Mouse (Mus musculus) kidney, postnatal 14 days (tissue): Measurements from ENCODE around the gene Epha10.
"Not testable (repeated sequence)": the region's sequence is repeated elsewhere in the genome, so short reads cannot be mapped to it uniquely, and the experiment has no call there.

Experiments
- DNase-seq: peaks from one replicate; pipeline ENCODE4 v3.0.0; 2022; ENCODE audit warnings: mixed read lengths

The Epha10 gene

GRCm38 (mm10) chr4:124894508-124895428, 14.1 kb downstream of the Epha10 start:
- DNase-seq: no peak

GRCm38 (mm10) chr4:124898428-124898827, 17.7 kb downstream of the Epha10 start:
- DNase-seq: no peak

DNA sequence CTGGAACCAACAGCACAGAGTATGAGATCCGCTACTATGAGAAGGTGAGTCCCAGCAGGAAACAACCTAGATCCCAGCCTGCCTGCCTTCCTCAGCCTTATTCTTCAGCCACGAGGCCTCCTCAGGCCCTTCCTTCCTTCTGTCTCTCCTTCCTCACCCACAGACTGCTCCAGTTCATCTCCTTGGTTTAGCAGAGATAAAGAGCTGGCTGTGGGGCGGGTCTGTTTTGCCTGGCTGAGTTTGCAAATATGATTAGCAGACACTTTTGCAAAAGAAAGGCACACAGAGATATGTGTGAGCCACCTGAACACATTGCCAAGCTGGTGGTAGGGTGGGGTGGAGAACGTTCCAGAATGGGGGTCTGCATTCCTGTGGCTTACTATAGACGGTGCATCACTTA, 19.2 kb downstream of the Epha10 start:
- DNase-seq: no peak

GRCm38 (mm10) chr4:124905417-124905816, 24.7 kb downstream of the Epha10 start:
- no peak for DNase-seq

- no peak for DNase-seq
Observed at GRCm38 (mm10) chr4:124905971-124906822, 25.5 kb downstream of the Epha10 start.

- no peak for DNase-seq
Observed at GRCm38 (mm10) chr4:124928102-124928501, 47.4 kb downstream of the Epha10 start.

DNA sequence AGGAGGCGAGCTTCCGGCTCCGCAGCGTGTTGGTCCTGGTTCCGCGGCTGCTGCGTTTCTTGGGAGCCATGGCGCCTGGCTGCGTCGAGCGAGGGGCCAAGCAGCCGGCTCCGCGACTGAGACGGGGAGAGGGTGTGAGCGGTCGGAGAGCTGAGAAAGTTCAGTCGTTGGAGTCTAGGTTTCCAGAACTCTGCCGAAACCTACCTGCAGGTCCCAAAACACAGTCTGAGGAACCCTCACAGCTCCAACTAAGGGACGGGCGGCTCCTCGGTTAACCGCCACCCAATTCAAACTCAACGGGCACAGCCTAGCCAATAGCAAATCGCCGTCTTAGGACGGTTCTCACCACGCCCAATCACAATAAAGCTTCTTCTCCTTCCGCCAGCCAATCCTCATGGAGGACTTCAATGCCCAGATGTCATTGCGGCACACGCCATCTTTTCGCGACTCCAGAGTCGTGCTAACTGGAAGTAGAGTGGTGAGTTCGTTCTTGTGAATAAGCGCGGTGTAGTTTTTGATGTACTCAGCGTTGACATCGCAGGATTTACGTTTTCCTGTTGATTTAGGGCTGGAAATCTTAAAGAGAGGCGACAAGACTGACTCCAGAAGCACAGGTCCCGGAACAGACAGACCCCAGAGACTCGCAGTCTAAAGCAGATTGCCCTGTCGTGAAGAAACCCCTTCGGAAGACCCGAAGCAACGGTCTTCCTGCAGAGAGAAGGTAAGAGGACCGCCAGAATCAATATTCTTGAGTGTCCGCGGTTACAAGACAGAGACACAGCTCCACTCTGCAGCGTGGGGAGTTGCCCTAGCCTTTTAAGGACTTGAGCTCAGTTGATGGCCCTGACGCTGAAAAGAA, 56.1 kb downstream of the Epha10 start, which contains the start of gene 9930104L06Rik:
Gene 9930104L06Rik, plus strand, starts transcription at position 436 of the 859 bp plus-strand sequence.
- peak; percentile 97 for DNase-seq

DNA sequence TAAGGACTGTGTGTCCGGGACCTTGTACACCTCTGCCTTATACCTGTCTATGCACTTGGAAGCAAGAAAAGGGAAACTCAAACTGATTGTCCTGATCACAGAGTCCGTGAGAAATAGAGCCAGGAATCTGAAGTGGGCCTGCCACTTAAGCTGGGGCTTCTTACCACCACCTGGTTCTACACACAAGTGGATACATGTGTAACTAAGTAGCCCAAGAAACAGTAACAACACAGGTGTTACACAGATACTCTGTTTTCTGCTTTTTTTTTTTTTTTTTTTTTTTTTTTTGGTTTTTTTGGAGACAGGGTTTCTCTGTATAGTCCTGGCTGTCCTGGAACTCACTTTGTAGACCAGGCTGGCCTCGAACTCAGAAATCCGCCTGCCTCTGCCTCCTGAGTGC, 58.5 kb downstream of the Epha10 start, which contains the start of gene Cdca8:
Gene Cdca8, minus strand, starts transcription at position 101 of the 400 bp plus-strand sequence.
- not testable (repeated sequence) for DNase-seq

- DNase-seq: peak; percentile 76
Observed at GRCm38 (mm10) chr4:124943022-124943421, 62.3 kb downstream of the Epha10 start.

- DNase-seq: no peak
Observed at GRCm38 (mm10) chr4:124943781-124944180, 63.1 kb downstream of the Epha10 start.

- no peak for DNase-seq
Observed at GRCm38 (mm10) chr4:124944961-124945360, 64.3 kb downstream of the Epha10 start.

GRCm38 (mm10) chr4:124949488-124949887, 68.8 kb downstream of the Epha10 start:
- DNase-seq: no peak

DNA sequence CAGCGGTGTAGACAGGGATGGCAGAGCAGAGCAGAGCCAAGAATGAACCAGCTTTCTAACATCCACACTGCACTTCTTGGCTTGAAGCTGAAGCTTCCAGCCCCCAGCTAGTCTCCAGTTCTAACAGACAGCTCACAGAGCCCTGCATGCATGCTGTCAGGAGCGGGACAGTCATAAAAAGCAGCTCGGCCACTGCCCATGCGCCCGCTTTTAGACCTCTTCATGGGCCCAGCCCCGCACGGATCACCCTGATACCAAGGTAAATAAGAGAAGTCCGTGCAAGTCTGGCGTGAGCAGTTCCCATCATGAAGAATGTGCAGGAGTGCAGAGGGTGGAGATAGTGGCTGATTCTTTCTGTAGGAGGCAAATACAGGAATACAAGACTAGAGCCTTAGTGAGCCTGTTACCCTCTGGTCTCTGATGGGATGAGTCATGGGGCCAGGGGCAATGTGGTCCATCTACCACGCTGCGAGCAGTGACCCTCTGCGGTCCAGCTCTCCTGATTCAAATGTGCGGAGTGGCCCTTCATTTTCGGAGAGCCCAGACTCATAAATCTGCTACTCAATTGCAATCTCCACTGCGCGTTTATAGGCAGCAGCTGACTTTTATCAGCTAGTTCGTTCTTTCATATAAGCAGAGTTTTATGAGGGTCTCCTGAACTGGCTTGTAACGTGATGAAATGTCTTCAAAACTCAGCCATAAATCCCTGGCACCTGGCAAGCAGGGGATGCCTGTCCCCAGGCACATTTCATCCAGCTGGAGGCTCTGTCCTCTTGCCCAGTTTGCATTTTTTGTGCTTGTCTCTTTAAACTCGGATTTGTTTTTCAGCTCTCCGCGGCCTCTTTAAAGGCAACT, 69.7 kb downstream of the Epha10 start:
- peak; percentile 72 for DNase-seq

DNA sequence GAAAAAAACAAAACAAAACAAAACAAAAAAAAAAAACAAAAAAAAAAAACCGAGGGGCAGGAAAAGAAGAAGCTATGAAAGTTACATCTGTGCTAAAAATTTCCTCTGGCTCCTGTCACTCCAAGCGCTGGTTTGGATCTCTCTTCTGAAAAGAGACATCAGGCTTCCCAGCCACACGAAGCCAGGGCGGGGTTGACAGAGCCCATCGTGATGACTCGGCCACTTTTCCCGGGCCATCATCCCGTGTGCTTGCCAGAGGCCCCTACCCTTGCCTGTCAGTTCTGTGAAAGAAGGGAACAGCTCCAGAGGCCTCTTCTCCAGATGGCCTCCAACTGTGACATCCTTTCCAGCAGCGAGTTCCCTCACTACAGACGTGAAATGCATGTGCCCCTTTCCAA, 70.3 kb downstream of the Epha10 start:
- peak; percentile 59 for DNase-seq

GRCm38 (mm10) chr4:124953546-124953945, 72.8 kb downstream of the Epha10 start:
- no peak for DNase-seq

GRCm38 (mm10) chr4:124957284-124957683, 76.6 kb downstream of the Epha10 start:
- peak; percentile 36 for DNase-seq

GRCm38 (mm10) chr4:124959062-124959461, 78.4 kb downstream of the Epha10 start:
- DNase-seq: peak; percentile 83

DNA sequence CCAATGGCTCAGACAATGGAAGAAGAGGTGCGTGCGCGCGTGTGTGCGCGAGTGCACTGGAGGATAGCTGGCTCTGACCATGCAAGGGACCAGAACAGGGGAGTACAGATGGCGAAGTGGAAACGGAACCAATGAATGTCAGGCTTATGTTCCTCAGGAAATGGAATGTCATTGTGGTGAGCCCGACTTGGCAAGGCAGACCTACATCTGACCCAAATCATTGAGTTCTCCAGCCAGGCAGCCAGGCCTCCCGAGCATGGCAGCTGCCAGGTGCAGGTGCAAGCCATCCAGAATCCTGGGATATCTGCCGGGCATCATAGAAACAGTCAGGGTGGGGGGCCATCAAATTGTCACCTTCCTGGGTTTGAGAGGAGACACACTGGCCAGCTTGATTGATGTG, 80.2 kb downstream of the Epha10 start:
- DNase-seq: no peak

GRCm38 (mm10) chr4:124962576-124962975, 81.9 kb downstream of the Epha10 start:
- no peak for DNase-seq

- no peak for DNase-seq
Observed at GRCm38 (mm10) chr4:124964912-124965599, 84.4 kb downstream of the Epha10 start.
